Comparison of ENCODE assay signal across 8 mouse cellular contexts in the genomic region with DNA sequence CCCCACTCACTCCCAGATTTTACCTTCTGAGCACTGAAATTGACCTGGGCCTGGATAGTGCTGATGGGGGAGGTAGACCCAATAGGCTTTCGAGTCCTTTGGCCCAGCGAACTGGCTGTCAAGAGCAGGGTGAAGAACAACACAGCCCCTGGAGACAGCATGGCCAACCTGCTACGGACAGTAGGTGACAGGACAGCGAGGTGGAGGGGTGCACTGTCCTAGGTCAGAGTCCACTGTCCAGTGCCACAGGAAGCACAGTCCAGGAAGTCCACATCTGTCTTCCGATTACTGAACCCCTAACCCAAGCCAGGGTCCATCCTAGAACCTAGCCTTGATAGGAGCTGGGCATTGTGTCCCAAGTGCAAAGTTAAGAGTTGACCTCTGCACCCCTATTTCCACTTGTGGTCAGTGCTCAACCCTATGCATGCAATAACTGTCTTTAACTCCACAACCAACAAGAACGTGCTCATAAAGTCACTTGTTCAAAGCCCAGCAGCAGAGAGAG. TPM values are rescaled to one million over a fixed set of nuclear protein-coding genes. Genes with fewer than 3 reads are reported as not detected.
DNase-seq lines count a peak whose midpoint lies in the region; ATAC-seq and TF ChIP-seq lines count a peak whose summit lies in the region.

No protein-coding gene starts in this region.

- H3K4me3 ChIP-seq in lung, postnatal 0 days (ENCODE audit: low read depth, low read length): peak overlapping the region; percentile 80
- H3K4me3 ChIP-seq in intestine, embryonic 16.5 days (ENCODE audit: low read length): peak overlapping the region; percentile 86
- H3K4me3 ChIP-seq in midbrain, embryonic 16.5 days (ENCODE audit: low read depth, low read length): peak overlapping the region; percentile 70

- 63% methylated on average over 6 of the region's 6 CpGs for WGBS in lung, postnatal 0 days
- WGBS in intestine, embryonic 16.5 days: 64% methylated on average over 6 of the region's 6 CpGs
- WGBS in midbrain, embryonic 16.5 days: 73% methylated on average over 6 of the region's 6 CpGs

- H3K36me3 ChIP-seq in lung, postnatal 0 days (ENCODE audit: insufficient read depth, low read length): no peaks in the 10 kb centered on the region
- H3K36me3 ChIP-seq in intestine, embryonic 16.5 days (ENCODE audit: control insufficient read depth, insufficient read depth, low read length): 0 out of 2 replicates have a peak, but pooled peaks cover 8% of the 10 kb centered on the region
- H3K36me3 ChIP-seq in midbrain, embryonic 16.5 days (ENCODE audit: control insufficient read depth, insufficient read depth, low read length): peaks cover 17% of the 10 kb centered on the region

- peaks cover 12% of the 10 kb centered on the region; the same call in 1 of the 2 replicates for H3K4me1 ChIP-seq in lung, postnatal 0 days (ENCODE audit: insufficient read depth, low read depth, low read length)
- H3K4me1 ChIP-seq in intestine, embryonic 16.5 days (ENCODE audit: control insufficient read depth, insufficient read depth, low read length): peaks cover 21% of the 10 kb centered on the region
- H3K4me1 ChIP-seq in midbrain, embryonic 16.5 days (ENCODE audit: control insufficient read depth, insufficient read depth, low read length): peaks cover 10% of the 10 kb centered on the region

- H3K27me3 ChIP-seq in lung, postnatal 0 days (replicated peaks; ENCODE audit: insufficient read depth, low read length): no peaks in the 10 kb centered on the region
- no peaks in the 10 kb centered on the region for H3K27me3 ChIP-seq in intestine, embryonic 16.5 days (replicated peaks; ENCODE audit: control insufficient read depth, insufficient read depth, low read length)
- no peaks in the 10 kb centered on the region for H3K27me3 ChIP-seq in midbrain, embryonic 16.5 days (ENCODE audit: control insufficient read depth, insufficient read depth, low read depth, low read length)

- H3K9me3 ChIP-seq in lung, postnatal 0 days (ENCODE audit: low read length): no peaks in the 10 kb centered on the region
- no peaks in the 10 kb centered on the region for H3K9me3 ChIP-seq in intestine, embryonic 16.5 days (ENCODE audit: control insufficient read depth, low read length)
- no peaks in the 10 kb centered on the region for H3K9me3 ChIP-seq in midbrain, embryonic 16.5 days (replicated peaks; ENCODE audit: control insufficient read depth, low read length, poor library complexity, severe bottlenecking)

- no peak for TF ChIP-seq CTCF in lung, postnatal 0 days (IDR thresholded peaks at IDR 0.05)

- no peak for TF ChIP-seq EP300 in lung, postnatal 0 days (IDR thresholded peaks at IDR 0.05)

- 0 out of 2 replicates have a peak overlapping the region, but pooled peaks have one; percentile 43 for H3K27ac ChIP-seq in lung, postnatal 0 days (ENCODE audit: low read length)
- H3K27ac ChIP-seq in intestine, embryonic 16.5 days (ENCODE audit: low read length): peak overlapping the region; percentile 68
- no peak overlapping the region for H3K27ac ChIP-seq in midbrain, embryonic 16.5 days (ENCODE audit: low read length)

- peak overlapping the region; percentile 57 for H3K4me2 ChIP-seq in lung, postnatal 0 days (replicated peaks; ENCODE audit: low read depth, low read length)
- peak overlapping the region; percentile 71 for H3K4me2 ChIP-seq in intestine, embryonic 16.5 days (ENCODE audit: low read depth, low read length)
- peak overlapping the region; percentile 61 for H3K4me2 ChIP-seq in midbrain, embryonic 16.5 days (ENCODE audit: low read length)

- no peak for DNase-seq in lung, postnatal 0 days (ENCODE audit: low spot score)
- DNase-seq in lung, postnatal 10 days: no peak
- DNase-seq in MN1 (ENCODE audit: low spot score): no peak
- DNase-seq in spleen, postnatal 4 days (ENCODE audit: low spot score in 2 of 2): no peak
- DNase-seq in spleen, postnatal 36 days (ENCODE audit: low spot score in 2 of 2): no peak

- no peak for ATAC-seq in lung, postnatal 0 days
- ATAC-seq in erythroblast, adult 5-6 weeks (replicated peaks; ENCODE audit: low FRiP score, poor library complexity, severe bottlenecking): peak; percentile 2; the same call in 1 of the 2 replicates
- ATAC-seq in intestine, embryonic 16.5 days: peak; percentile 10
- peak; percentile 40 for ATAC-seq in midbrain, embryonic 16.5 days

- peak overlapping the region; percentile 29; the same call in 1 of the 2 replicates for H3K9ac ChIP-seq in lung, postnatal 0 days (replicated peaks; ENCODE audit: low read depth)
- peak overlapping the region; percentile 67 for H3K9ac ChIP-seq in intestine, embryonic 16.5 days (ENCODE audit: low read depth, low read length)
- H3K9ac ChIP-seq in midbrain, embryonic 16.5 days (ENCODE audit: low read depth, low read length): peak overlapping the region; percentile 51; the same call in 1 of the 2 replicates

RNA-seq across cellular contexts. Expression of a gene that starts 0.4 kb away (rescaled TPM):
- polyA plus RNA-seq in lung, postnatal 0 days (2015; fragmentation: Nextera tagmentation; extraction: Ambion mirVana): 39.7 and 43.4 TPM in 2 replicates
- total RNA-seq in erythroblast, adult 5-6 weeks (2015; ENCODE audit: low replicate concordance): 6.7 and 7.5 TPM in 2 replicates
- 3.2 and 5.1 TPM in 2 replicates for total RNA-seq in erythroblast, adult 5-6 weeks (2017; ENCODE audit: low replicate concordance)
- 70.2 and 71.9 TPM in 2 replicates for polyA plus RNA-seq in intestine, embryonic 16.5 days (2015; fragmentation: Nextera tagmentation; extraction: Ambion mirVana)
- 137 and 139 TPM in 2 replicates for polyA plus RNA-seq in midbrain, embryonic 16.5 days (2015; fragmentation: Nextera tagmentation; extraction: Ambion mirVana)

RNA-seq across cellular contexts. Expression of a gene that starts 1.4 kb away (rescaled TPM):
- polyA plus RNA-seq in lung, postnatal 0 days (2015; fragmentation: Nextera tagmentation; extraction: Ambion mirVana): 2.6 and 3.2 TPM in 2 replicates
- not detected in 2 replicates for total RNA-seq in erythroblast, adult 5-6 weeks (2015; ENCODE audit: low replicate concordance)
- total RNA-seq in erythroblast, adult 5-6 weeks (2017; ENCODE audit: low replicate concordance): not detected in 2 replicates
- polyA plus RNA-seq in intestine, embryonic 16.5 days (2015; fragmentation: Nextera tagmentation; extraction: Ambion mirVana): 6.8 and 8.5 TPM in 2 replicates
- polyA plus RNA-seq in midbrain, embryonic 16.5 days (2015; fragmentation: Nextera tagmentation; extraction: Ambion mirVana): 5.1 and 5.9 TPM in 2 replicates

RNA-seq across cellular contexts. Expression of a gene that starts 6.4 kb away (rescaled TPM):
- not detected in 2 replicates for polyA plus RNA-seq in lung, postnatal 0 days (2015; fragmentation: Nextera tagmentation; extraction: Ambion mirVana)
- not detected in 2 replicates for total RNA-seq in erythroblast, adult 5-6 weeks (2015; ENCODE audit: low replicate concordance)
- total RNA-seq in erythroblast, adult 5-6 weeks (2017; ENCODE audit: low replicate concordance): not detected in 2 replicates
- polyA plus RNA-seq in intestine, embryonic 16.5 days (2015; fragmentation: Nextera tagmentation; extraction: Ambion mirVana): 0.32 TPM in 1 of 2 replicates, not detected in the other
- not detected in 2 replicates for polyA plus RNA-seq in midbrain, embryonic 16.5 days (2015; fragmentation: Nextera tagmentation; extraction: Ambion mirVana)

RNA-seq across cellular contexts. Expression of a gene that starts 30.3 kb away (rescaled TPM):
- polyA plus RNA-seq in lung, postnatal 0 days (2015; fragmentation: Nextera tagmentation; extraction: Ambion mirVana): 5.8 and 6.1 TPM in 2 replicates
- 1.3 TPM in 1 of 2 replicates, not detected in the other for total RNA-seq in erythroblast, adult 5-6 weeks (2015; ENCODE audit: low replicate concordance)
- not detected in 2 replicates for total RNA-seq in erythroblast, adult 5-6 weeks (2017; ENCODE audit: low replicate concordance)
- 4.0 and 4.5 TPM in 2 replicates for polyA plus RNA-seq in intestine, embryonic 16.5 days (2015; fragmentation: Nextera tagmentation; extraction: Ambion mirVana)
- 465 and 593 TPM in 2 replicates for polyA plus RNA-seq in midbrain, embryonic 16.5 days (2015; fragmentation: Nextera tagmentation; extraction: Ambion mirVana)

RNA-seq across cellular contexts. Expression of a gene that starts 39.2 kb away (rescaled TPM):
- polyA plus RNA-seq in lung, postnatal 0 days (2015; fragmentation: Nextera tagmentation; extraction: Ambion mirVana): 67.4 and 68.9 TPM in 2 replicates
- total RNA-seq in erythroblast, adult 5-6 weeks (2015; ENCODE audit: low replicate concordance): 18.2 and 33.8 TPM in 2 replicates
- total RNA-seq in erythroblast, adult 5-6 weeks (2017; ENCODE audit: low replicate concordance): 8.4 and 10.6 TPM in 2 replicates
- polyA plus RNA-seq in intestine, embryonic 16.5 days (2015; fragmentation: Nextera tagmentation; extraction: Ambion mirVana): 31.5 and 37.4 TPM in 2 replicates
- polyA plus RNA-seq in midbrain, embryonic 16.5 days (2015; fragmentation: Nextera tagmentation; extraction: Ambion mirVana): 121 and 130 TPM in 2 replicates
